Mouse (Mus musculus) Patski (cell line): ENCODE results near the gene Smg6. TPM values are rescaled to one million over a fixed set of nuclear protein-coding genes. Genes with fewer than 3 reads are reported as not detected.
A peak's percentile ranks its signal among the peaks of the same experiment; 100 is the strongest.

Experiments
- ATAC-seq: fragments of 100-300 bp; one replicate; pipeline ENCODE4 v1.8.0; 2021
- CTCF ChIA-PET: fragments of 350-600 bp; sonication (Branson Sonifier 250); formaldehyde crosslinking; loops from one replicate; lab custom pipeline; 2022; ENCODE audit warnings: inconsistent platforms; lab: Charles Lee
- POLR2A ChIA-PET: fragments of 350-600 bp; sonication (Branson Sonifier 250); formaldehyde crosslinking; loops from one replicate; lab custom pipeline; 2022; ENCODE audit warnings: antibody characterized with exemption, inconsistent platforms; lab: Charles Lee
- DNase-seq: peaks from one replicate; pipeline ENCODE4 v3.0.0-alpha.2; 2011; ENCODE audit warnings: low read depth, low spot score
- H3K27me3 ChIP-seq: fragments of 371-371 bp; one replicate; pipeline ENCODE4 v1.5.1; 2021
- CTCF ChIP-seq: fragments of 100-300 bp; IDR thresholded peaks from one replicate; pipeline ENCODE4 v1.5.1; 2021
- in situ Hi-C: fragments of 300-500 bp; cut with MboI; formaldehyde crosslinking; loops from 3 replicates; pipeline ENCODE4 v1.11.1; 2018; ENCODE audit warnings: low pct_unique_long_range_greater_than_20kb, mixed read lengths
- polyA plus RNA-seq: library from polyadenylated mRNA; unstranded; gene quantifications from one replicate; pipeline ENCODE4 v1.2.3, GENCODE M21; 2021

Smg6 gene
- polyA plus RNA-seq = 20.5 TPM

GRCm38 (mm10) chr11:74925577-74926387, at the start of gene Smg6, which contains the start of gene Srr:
Gene Smg6 (plus strand): TSS chr11:74925823.
Gene Srr (minus strand): TSS chr11:74925948.
- peak; percentile 83 for ATAC-seq
- ChIA-PET POLR2A (interaction anchor here (0.7 to 1.6 kb wide), 6 partner anchors 18 to 245 kb away, joined by 3 to 4 read pairs (median 3); partner anchors contain the start of genes Sgsm2 and Tsr1), CTCF (interaction anchor here (1.1 to 1.5 kb wide), 2 partner anchors 10 to 30 kb away, joined by 3 to 4 read pairs; no protein-coding TSS in a partner anchor)
- H3K27me3 ChIP-seq = no peaks in the 10 kb centered on the region
- in situ Hi-C loops = no loop called here
- DNase-seq = peak; percentile 64
- TF ChIP-seq CTCF = no peak

- no peak for ATAC-seq
These were observed 48.8 kb upstream of the Smg6 start for GRCm38 (mm10) chr11:74876801-74877200.

GRCm38 (mm10) chr11:74880999-74881398, 44.6 kb upstream of the Smg6 start:
- no peak for TF ChIP-seq CTCF
- ChIA-PET POLR2A (no interaction called here), CTCF (interaction anchor here (0.9 to 1.3 kb wide), 2 partner anchors 8 to 15 kb away, joined by 3 to 4 read pairs; no protein-coding TSS in a partner anchor)
- DNase-seq (no peak), ATAC-seq (no peak)
- in situ Hi-C loops = no loop called here
- no peaks in the 10 kb centered on the region for H3K27me3 ChIP-seq

More at GRCm38 (mm10) chr11:74876801-74877200, 48.8 kb upstream of the Smg6 start:
- in situ Hi-C loops = no loop called here
- CTCF ChIA-PET = interaction anchor here (1.3 kb wide), 2 partner anchors 10 to 13 kb away, joined by 3 to 4 read pairs; no protein-coding TSS in a partner anchor
- H3K27me3 ChIP-seq = no peaks in the 10 kb centered on the region
- DNase-seq = no peak
- TF ChIP-seq CTCF = no peak
- POLR2A ChIA-PET = interaction anchor here (2.6 kb wide), 1 partner anchor 20 kb away, joined by 8 read pairs; the partner anchor contains the start of gene Sgsm2

- in situ Hi-C loops = no loop called here
- no peak for ATAC-seq
- POLR2A ChIA-PET = no interaction called here
These were observed 43.6 kb upstream of the Smg6 start for GRCm38 (mm10) chr11:74881979-74882378.

GRCm38 (mm10) chr11:74883098-74883497, 42.5 kb upstream of the Smg6 start:
- POLR2A ChIA-PET = no interaction called here
- H3K27me3 ChIP-seq = no peaks in the 10 kb centered on the region
- CTCF ChIA-PET = interaction anchor here (1.6 kb wide), 1 partner anchor 13 kb away, joined by 4 read pairs; no protein-coding TSS in a partner anchor
- in situ Hi-C loops = no loop called here
- ATAC-seq = no peak
- no peak for DNase-seq
- no peak for TF ChIP-seq CTCF

More at GRCm38 (mm10) chr11:74881979-74882378, 43.6 kb upstream of the Smg6 start:
- no peaks in the 10 kb centered on the region for H3K27me3 ChIP-seq
- no peak for TF ChIP-seq CTCF
- no peak for DNase-seq
- CTCF ChIA-PET = interaction anchor here (0.9 to 1.3 kb wide), 2 partner anchors 9 to 14 kb away, joined by 3 to 4 read pairs; no protein-coding TSS in a partner anchor

- in situ Hi-C loops = no loop called here
- POLR2A ChIA-PET = interaction anchor here (0.6 kb wide), 1 partner anchor 15 kb away, joined by 3 read pairs; no protein-coding TSS in a partner anchor
- TF ChIP-seq CTCF = no peak
- CTCF ChIA-PET = no interaction called here
- no peaks in the 10 kb centered on the region for H3K27me3 ChIP-seq
- ATAC-seq = no peak
- no peak for DNase-seq
These were observed 31.0 kb upstream of the Smg6 start for GRCm38 (mm10) chr11:74894619-74895018.

GRCm38 (mm10) chr11:74895980-74896900, 29.4 kb upstream of the Smg6 start:
- TF ChIP-seq CTCF = peak; percentile 66
- H3K27me3 ChIP-seq = no peaks in the 10 kb centered on the region
- ATAC-seq = peak; percentile 58
- DNase-seq = no peak
- in situ Hi-C loops = no loop called here
- ChIA-PET POLR2A (interaction anchor here (0.5 to 2.0 kb wide), 7 partner anchors 20 to 39 kb away, joined by 3 to 8 read pairs (median 3); no protein-coding TSS in a partner anchor), CTCF (interaction anchor here (0.9 to 1.3 kb wide), 8 partner anchors 13 to 54 kb away, joined by 3 to 4 read pairs (median 3); no protein-coding TSS in a partner anchor)

GRCm38 (mm10) chr11:74896901-74897677, 28.5 kb upstream of the Smg6 start, which contains the start of gene Sgsm2:
Gene Sgsm2 (minus strand): TSS chr11:74897060.
- no peak for TF ChIP-seq CTCF
- DNase-seq = no peak
- in situ Hi-C loops = no loop called here
- H3K27me3 ChIP-seq = no peaks in the 10 kb centered on the region
- peak; percentile 45 for ATAC-seq
- CTCF ChIA-PET = no interaction called here
- POLR2A ChIA-PET = interaction anchor here (0.5 to 2.0 kb wide), 8 partner anchors 21 to 39 kb away, joined by 3 to 8 read pairs (median 4); partner anchors contain the start of genes Smg6 and Srr
